Mouse (Mus musculus) lung, adult 2 months (tissue): ENCODE results near the gene Myo10. TPM values are rescaled to one million over a fixed set of nuclear protein-coding genes. Genes with fewer than 3 reads are reported as not detected.

Experiments
- DNase-seq: peaks from one replicate; pipeline ENCODE4 v3.0.0; 2022
- H3K4me1 ChIP-seq: fragments of 200-500 bp; 2 replicates; pipeline ENCODE4 v1.6.1; 2011; ENCODE audit warnings: low read length; ENCODE audit not compliant: control insufficient read depth, insufficient read depth
- H3K4me3 ChIP-seq: fragments of 200-500 bp; replicated peaks from 2 replicates; pipeline ENCODE3; 2011; ENCODE audit warnings: low read depth, mild to moderate bottlenecking, control low read depth, low read length; ENCODE audit errors: extremely low read depth
- CTCF ChIP-seq: fragments of 200-500 bp; IDR thresholded peaks from 2 replicates; pipeline ENCODE4 v1.5.1; 2011; ENCODE audit warnings: mild to moderate bottlenecking, low read length, control low read depth; ENCODE audit not compliant: insufficient read depth
- POLR2A ChIP-seq: fragments of 200-500 bp; IDR thresholded peaks from 2 replicates; pipeline ENCODE4 v1.6.1; 2011; ENCODE audit warnings: low read depth, mild to moderate bottlenecking, control low read depth, low read length, borderline replicate concordance; ENCODE audit errors: extremely low read depth
- WGBS: fragments of 180-500 bp; shearing (Covaris S2); methylation state at CpG from one replicate; pipeline ENCODE4 v1.1.7; 2018; 5-methylcytosine and 5-hydroxymethylcytosine counted together
- polyA plus RNA-seq: library from polyadenylated mRNA; depleted of rRNA; stranded (reverse); fragments of >200 nt; gene quantifications from 2 replicates; pipeline ENCODE4 v1.2.3, GENCODE M21; 2012

Myo10 gene
- polyA plus RNA-seq, 1 experiment: 81.3 TPM

DNA sequence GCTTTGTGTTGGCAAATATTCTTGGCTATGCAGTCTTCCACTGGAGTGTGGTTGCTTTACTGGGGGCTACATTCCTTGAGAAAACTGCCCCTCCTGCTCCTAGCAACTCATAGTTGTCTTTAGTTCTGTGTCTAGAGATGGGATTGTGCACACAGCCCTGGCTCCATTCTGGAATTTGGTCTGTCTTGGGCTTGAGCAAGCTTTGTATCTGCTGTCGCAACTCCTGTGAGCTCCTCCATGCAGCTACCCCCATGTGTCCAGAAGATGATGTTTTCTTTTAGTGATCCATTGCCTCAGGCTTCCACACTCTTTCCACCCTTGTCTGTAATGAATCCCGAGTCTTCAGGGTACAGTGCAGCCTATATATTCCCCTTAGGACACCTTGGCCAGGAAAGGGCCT is 5.9 kb downstream of the Myo10 start:
- WGBS: 74% methylated on average over 2 of the region's 2 CpGs
- Histone ChIP-seq H3K4me3 (no peak overlapping the region), H3K4me1 (peaks cover 30% of the 10 kb centered on the region)
- DNase-seq: no peak
- TF ChIP-seq CTCF (no peak), POLR2A (no peak)

DNA sequence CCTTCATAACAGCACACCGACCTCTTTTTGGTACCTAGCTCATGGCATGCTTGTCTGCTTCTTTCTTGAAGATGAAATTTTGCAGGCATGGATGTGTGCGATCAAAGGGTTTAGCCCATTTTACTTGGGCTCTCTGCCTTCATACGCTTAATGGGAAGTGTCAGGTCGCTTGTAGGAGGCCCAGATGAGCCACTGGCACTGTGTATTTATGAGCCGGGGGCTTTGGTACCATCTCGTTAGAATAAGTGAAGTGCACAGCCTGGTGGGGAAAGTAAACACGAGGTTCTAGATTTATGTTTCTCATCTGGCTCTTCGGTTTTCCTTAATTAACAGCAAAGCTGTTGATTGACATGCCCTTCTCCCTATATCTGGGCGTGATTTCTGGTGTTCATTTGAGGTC is 8.4 kb downstream of the Myo10 start:
- peaks cover 30% of the 10 kb centered on the region for H3K4me1 ChIP-seq
- H3K4me3 ChIP-seq: no peak overlapping the region
- TF ChIP-seq CTCF (no peak), POLR2A (no peak)
- DNase-seq: no peak
- WGBS: 80% methylated on average over 9 of the region's 9 CpGs

DNA sequence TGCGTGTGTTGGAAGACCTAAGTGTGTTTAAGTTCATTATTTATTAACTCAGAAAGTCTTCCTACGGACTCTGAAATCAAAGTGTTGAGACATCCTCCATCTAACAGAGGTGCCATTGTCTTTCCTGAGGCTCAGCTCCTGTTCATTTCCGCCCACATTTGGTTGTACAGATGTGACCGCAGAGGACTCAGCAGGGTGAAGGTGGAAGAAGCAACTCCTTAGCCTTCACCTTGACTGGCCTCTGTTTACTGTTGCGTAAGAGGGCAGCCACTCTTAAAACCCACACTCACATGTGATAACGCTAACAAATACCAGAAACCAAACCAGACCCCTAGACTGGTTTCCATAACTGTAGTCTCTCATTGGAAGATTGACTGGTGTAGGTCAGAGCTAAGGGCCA is 9.0 kb downstream of the Myo10 start:
- H3K4me1 ChIP-seq: peaks cover 27% of the 10 kb centered on the region
- 65% methylated on average over 6 of the region's 6 CpGs for WGBS
- no peak overlapping the region for H3K4me3 ChIP-seq
- no peak for TF ChIP-seq CTCF
- TF ChIP-seq POLR2A: no peak
- DNase-seq: no peak

DNA sequence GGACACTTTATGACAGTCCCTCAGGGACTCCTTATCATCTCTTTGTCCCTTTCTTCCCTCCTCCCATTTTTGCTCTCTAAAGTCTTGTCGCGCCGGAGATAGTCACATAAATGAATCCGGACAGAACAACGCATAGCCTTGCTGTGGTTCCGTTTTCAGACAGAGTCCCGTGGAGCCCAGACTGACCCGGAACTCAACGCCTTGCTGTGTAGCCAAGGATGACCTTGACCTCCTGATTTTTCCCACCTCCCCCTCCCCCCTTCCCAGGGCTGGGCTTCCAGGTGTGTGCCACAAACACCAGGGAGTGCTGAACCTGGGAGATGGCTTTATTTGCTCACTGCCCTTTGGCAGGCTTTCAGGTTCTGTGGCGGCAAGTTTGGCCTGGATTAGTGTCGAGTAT is 10.6 kb downstream of the Myo10 start:
- no peak for TF ChIP-seq POLR2A
- TF ChIP-seq CTCF: no peak
- 47% methylated on average over 11 of the region's 11 CpGs for WGBS
- H3K4me1 ChIP-seq: peaks cover 28% of the 10 kb centered on the region
- no peak for DNase-seq
- H3K4me3 ChIP-seq: no peak overlapping the region

DNA sequence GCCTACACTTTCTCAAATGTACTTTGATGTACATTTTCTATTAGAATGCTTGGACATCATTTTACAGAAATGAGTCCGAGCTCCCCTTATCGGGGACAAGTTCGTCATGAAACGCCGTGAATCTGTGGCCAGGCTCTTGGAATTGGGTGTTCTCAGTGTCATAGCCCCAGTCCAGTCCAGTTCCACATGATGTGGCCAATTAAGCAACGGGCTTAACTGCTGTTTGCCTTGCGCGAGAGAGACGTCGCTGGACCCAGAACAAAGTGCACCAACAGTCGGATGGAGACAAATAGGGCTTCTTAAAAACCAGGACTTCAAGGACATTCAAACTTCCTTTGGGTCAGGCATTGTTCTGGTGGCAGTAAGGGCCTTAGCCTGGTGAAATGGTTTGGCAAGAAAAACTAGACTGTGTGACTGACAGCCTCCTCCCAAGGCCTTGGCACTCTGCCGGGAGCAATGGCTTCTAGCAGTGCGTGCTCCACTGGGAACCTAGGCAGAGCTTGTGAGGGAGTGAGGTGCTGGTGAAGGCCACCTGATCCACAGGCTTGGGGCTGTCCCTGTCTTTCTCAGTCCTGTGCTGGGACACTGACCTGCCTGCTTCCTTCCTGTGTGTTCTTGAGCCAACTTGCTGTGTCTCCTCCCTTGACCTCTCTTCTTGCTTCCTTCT is 11.5 kb downstream of the Myo10 start:
- DNase-seq: no peak
- no peak overlapping the region for H3K4me3 ChIP-seq
- TF ChIP-seq POLR2A (no peak), CTCF (no peak)
- 59% methylated on average over 13 of the region's 13 CpGs for WGBS
- peaks cover 30% of the 10 kb centered on the region for H3K4me1 ChIP-seq

DNA sequence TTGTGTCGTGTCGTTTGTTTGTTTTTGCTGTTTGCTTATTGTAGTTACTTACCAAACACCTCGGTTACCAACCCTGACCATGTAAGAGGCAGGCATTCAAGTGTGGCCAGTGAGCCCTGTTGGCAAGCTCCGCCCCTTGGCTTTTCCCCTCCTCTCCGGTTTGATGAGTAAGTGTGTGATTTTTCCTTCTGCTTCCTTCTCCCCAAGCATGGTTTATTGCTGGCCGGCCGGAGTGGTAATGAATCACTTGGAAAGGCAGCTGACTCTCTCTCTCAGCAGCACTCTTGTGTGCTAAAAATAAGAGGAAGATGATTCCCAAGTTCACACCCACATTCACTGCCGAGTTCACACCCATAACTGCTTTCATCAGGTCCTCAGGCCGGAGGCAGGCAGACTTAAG is 15.4 kb downstream of the Myo10 start:
- peaks cover 40% of the 10 kb centered on the region for H3K4me1 ChIP-seq
- H3K4me3 ChIP-seq: no peak overlapping the region
- TF ChIP-seq CTCF: no peak
- DNase-seq: no peak
- 30% methylated on average over 9 of the region's 9 CpGs for WGBS

DNA sequence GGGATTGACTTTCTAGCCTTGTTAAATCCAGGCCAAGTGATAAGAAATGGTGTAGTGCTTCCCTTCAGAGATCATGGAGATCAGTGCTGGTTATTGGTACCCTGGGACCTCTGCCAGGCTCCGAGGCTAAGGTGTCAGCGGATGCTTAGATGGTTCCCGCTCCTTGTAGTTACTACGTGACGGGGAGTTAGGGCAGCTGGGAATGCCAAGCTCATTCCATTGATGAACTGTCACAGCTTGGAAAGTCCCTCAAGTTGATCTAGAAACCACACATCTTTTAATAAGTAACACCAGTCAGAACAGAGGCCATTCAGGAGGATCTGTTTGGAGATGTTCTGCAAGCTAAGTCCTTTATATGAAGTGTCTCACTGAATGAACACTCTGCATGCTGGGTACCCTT is 16.9 kb downstream of the Myo10 start:
- no peak for TF ChIP-seq CTCF
- no peak for DNase-seq
- Histone ChIP-seq H3K4me3 (no peak overlapping the region), H3K4me1 (peaks cover 31% of the 10 kb centered on the region)
- WGBS: 51% methylated on average over 5 of the region's 5 CpGs

DNA sequence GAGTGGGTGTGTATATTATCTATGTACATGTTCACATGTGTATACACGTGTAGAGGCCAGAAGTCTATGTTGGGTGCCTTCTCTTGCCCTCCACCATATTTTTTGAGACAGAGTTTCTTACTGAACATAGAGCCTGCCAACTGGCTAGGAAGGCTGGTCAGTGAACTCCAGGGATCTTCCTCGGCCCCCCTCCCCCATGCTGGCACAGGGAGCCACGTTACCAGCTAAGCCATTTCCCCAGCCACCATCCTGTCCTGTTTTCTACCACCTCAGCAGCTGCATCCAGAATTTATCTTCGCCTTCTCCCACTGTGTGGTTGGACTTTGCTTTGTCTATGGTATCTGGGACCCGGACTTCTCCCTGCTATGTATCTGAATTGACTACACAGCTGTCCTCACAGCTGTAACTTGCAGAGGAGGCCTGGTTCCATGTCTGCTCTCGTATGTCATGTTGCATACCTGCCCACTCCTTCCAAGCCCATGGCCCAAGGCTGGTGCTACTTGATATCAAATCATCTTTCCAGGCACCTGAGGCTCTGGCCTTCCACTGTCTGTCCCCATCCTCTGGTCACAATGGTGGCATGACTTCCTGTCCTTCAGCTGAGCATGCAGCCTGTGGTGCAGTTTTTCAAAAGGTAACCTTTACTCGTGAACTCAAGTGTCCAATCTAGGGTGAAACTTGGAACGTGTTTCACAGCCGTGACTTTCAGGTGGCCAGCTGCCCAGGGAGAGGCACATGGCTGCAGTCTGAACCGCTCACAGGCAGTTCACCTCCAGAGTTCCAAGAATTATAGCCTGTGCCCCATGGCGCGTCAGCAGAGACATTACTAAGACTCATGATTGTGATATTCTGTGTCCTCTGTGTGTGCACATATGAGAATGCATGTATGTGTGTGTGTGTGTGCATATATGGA is 18.8 kb downstream of the Myo10 start:
- Histone ChIP-seq H3K4me3 (no peak overlapping the region), H3K4me1 (peaks cover 37% of the 10 kb centered on the region)
- WGBS: 59% methylated on average over 12 of the region's 12 CpGs
- DNase-seq: no peak
- no peak for TF ChIP-seq CTCF
- no peak for TF ChIP-seq POLR2A

DNA sequence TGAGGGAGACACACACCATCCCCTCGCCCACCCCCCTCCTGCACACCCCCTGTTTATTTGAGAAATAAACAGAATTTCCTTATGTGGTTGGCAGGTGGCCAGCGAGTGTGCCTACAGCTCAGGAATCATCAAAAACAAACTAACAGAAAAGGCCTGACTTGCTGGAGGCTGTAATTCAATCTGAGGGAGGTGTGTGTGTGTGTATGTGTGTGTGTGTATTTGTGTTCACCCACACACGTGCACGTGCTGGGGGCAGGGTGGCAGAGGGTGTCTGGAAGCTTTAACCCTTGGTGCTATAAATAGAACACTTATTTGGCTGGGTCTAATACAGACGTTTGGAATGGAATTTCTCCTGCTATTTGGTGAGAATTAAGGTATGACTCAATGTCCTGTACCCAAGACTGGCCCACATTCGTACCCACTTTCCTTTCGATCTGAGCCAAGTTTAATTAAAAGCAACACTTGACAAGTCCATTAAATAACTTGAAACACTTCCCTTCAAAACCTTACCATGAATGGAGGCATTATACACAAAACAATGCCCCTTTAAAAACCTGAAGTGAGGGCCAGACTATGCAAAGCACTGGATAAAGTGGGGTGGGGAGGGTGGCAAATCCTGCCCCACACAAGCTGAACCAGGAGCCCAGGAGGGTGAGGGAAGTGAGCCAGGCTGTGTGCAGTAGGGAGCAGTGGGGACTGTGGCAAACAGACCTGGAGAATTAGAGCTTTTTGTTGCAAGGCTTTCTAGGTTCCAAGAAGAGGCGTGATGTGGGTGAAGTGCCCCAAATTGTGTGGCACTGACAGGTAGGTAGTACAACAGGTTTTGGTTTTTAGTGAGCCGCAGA is 20.1 kb downstream of the Myo10 start:
- H3K4me3 ChIP-seq: no peak overlapping the region
- TF ChIP-seq CTCF (no peak), POLR2A (no peak)
- peaks cover 34% of the 10 kb centered on the region for H3K4me1 ChIP-seq
- no peak for DNase-seq
- 29% methylated on average over 9 of the region's 9 CpGs for WGBS

DNA sequence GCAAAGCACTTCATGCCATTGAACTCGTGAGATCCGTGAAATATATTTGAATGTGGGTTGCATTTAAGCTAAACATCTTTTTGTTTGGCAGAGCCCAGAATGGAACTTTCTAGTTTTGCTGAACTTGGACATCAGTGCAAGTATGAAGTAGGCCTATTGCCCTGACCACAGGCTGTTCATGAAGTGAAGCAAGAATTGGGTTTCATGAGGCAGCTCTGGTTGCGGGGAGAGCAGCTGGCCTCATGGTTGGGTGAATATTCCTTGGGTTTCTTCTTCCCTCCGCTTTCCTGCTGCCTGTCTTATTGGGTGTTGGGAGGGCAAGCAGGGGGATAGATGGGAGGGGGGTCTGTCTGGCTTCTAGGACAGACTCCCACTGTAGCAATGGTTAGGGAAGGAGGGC is 23.5 kb downstream of the Myo10 start:
- WGBS: 52% methylated on average over 4 of the region's 4 CpGs
- TF ChIP-seq POLR2A (no peak), CTCF (no peak)
- Histone ChIP-seq H3K4me3 (no peak overlapping the region), H3K4me1 (peaks cover 25% of the 10 kb centered on the region)
- no peak for DNase-seq
